Mouse (Mus musculus) myocyte (in vitro differentiated cells): Measurements from ENCODE around the gene Epb41l5.

Experiments used
- CEBPB ChIP-seq: IDR thresholded peaks from 2 replicates; pipeline ENCODE4 v1.6.1; 2011; ENCODE audit warnings: mild to moderate bottlenecking, moderate library complexity; ENCODE audit not compliant: poor library complexity, insufficient read depth, severe bottlenecking
- E2F4 ChIP-seq: IDR thresholded peaks from one replicate; pipeline ENCODE4 v1.6.1; 2011; ENCODE audit warnings: mild to moderate bottlenecking, control low read depth, moderate library complexity; ENCODE audit not compliant: insufficient read depth
- MAX ChIP-seq: IDR thresholded peaks from one replicate; pipeline ENCODE4 v1.6.1; 2011; ENCODE audit warnings: low read depth, mild to moderate bottlenecking, control low read depth
- MYOD1 ChIP-seq, 3 experiments: IDR thresholded peaks; one replicate each; pipeline ENCODE4 v1.6.1; 2011; ENCODE audit warnings: control low read depth in 2 of 3, low read depth in 2 of 3, mild to moderate bottlenecking in 2 of 3, moderate library complexity in 1 of 3; ENCODE audit not compliant: insufficient read length in 2 of 3, control insufficient read depth in 1 of 3
- MYOG ChIP-seq, 3 experiments: IDR thresholded peaks; one replicate each; pipeline ENCODE4 v1.6.1; 2011; ENCODE audit warnings: control low read depth in 2 of 3, low read depth in 2 of 3, mild to moderate bottlenecking in 2 of 3; ENCODE audit not compliant: insufficient read length in 2 of 3, control insufficient read depth in 1 of 3, insufficient read depth in 1 of 3
- POLR2A ChIP-seq: IDR thresholded peaks from one replicate; pipeline ENCODE4 v1.6.1; 2011; ENCODE audit warnings: low read depth, mild to moderate bottlenecking, control low read depth, moderate library complexity; ENCODE audit not compliant: insufficient read length
- POLR2AphosphoS2 ChIP-seq: IDR thresholded peaks from one replicate; pipeline ENCODE4 v1.6.1; 2011; ENCODE audit warnings: low read depth, control low read depth; ENCODE audit not compliant: insufficient read length
- SRF ChIP-seq: IDR thresholded peaks from one replicate; pipeline ENCODE4 v1.6.1; 2011; ENCODE audit warnings: low read depth; ENCODE audit not compliant: control insufficient read depth, insufficient read length
- TCF12 ChIP-seq: IDR thresholded peaks from one replicate; pipeline ENCODE4 v1.6.1; 2011; ENCODE audit warnings: mild to moderate bottlenecking, control low read depth; ENCODE audit not compliant: poor library complexity, insufficient read depth, severe bottlenecking
- USF1 ChIP-seq: IDR thresholded peaks from one replicate; pipeline ENCODE4 v1.6.1; 2011; ENCODE audit warnings: low read depth, mild to moderate bottlenecking, control low read depth, moderate library complexity

- TF ChIP-seq POLR2A (no peak), MAX (no peak), SRF (no peak), TCF12 (no peak), CEBPB (no peak), MYOG (IDR thresholded peaks at IDR 0.05; ENCODE audit: control insufficient read depth in 1 of 3, insufficient read depth in 1 of 3, insufficient read length in 2 of 3, low read depth in 2 of 3) (no peak), USF1 (no peak), E2F4 (no peak), POLR2AphosphoS2 (no peak), MYOD1 (IDR thresholded peaks at IDR 0.05; ENCODE audit: control insufficient read depth in 1 of 3, insufficient read length in 2 of 3, low read depth in 2 of 3) (no peak)
These were observed 6.4 kb downstream of the Epb41l5 start for GRCm38 (mm10) chr1:119642367-119642766.
